Mouse (Mus musculus) C2C12 (cell line): ENCODE data around the gene Csnk2a1.

Experiments used
- CTCF ChIP-seq: IDR thresholded peaks from one replicate; pipeline ENCODE4 v1.5.1; 2011; ENCODE audit not compliant: control insufficient read depth, insufficient read depth, insufficient read length
- MAX ChIP-seq: IDR thresholded peaks from one replicate; pipeline ENCODE4 v1.6.1; 2011; ENCODE audit warnings: mild to moderate bottlenecking, control low read depth

GRCm38 (mm10) chr2:152326654-152327053, 100.0 kb downstream of the Csnk2a1 start:
- TF ChIP-seq CTCF (no peak), MAX (peak; percentile 91)
